Mouse (Mus musculus): ENCODE measurements around the gene Cped1. TPM values are rescaled to one million over a fixed set of nuclear protein-coding genes. Genes with fewer than 3 reads are reported as not detected.
A peak's percentile ranks its signal among the peaks of the same experiment; 100 is the strongest.

Gene Cped1
- total RNA-seq, 1 experiment from 2014 or later, result 1.8 TPM

DNA sequence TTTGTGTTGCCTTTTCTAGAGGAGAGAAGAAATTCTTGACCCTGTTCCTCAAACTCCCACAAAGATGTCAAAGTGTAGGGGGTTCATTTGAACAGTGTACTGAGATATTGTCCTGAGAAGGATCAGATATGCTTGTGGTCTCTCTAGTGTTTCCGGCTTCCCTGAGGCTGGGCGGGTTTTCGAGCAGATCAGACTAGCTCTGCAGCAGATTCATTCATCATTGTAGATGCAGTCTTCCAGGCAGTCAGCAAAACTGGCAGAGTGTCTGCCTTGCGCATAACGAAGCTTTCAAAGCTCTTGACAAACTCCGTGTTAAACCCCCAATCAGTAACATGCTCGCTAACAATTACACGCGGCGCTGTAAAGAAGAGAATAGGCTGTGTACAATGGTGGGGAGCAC is 194.6 kb downstream of the Cped1 start:
- peak; percentile 39 to 42; a peak in 2 of 4 replicates for ATAC-seq (replicated peaks in 1 of 2; ENCODE audit: insufficient read depth in 1 of 2, low FRiP score in 2 of 2, low TSS enrichment in 1 of 2, low read depth in 1 of 2, poor library complexity in 2 of 2, severe bottlenecking in 2 of 2)

DNA sequence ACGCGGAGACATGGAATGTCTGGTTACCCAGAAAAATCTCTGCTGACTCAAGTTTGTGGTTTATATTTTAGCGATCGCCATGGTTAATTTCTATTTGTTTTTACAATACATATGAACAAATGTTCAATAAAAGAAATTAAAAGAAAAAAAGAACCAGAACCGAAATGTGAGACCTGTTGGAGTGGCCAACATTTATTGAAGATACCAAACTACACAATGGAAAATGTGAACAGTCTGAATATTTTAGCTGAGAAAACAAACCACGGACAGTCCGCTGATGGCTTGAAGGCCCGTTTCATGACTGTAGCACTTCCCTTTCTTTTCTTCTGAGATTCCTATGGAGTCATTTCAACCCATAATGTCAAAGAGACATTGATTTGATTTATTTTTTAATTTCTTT is 201.3 kb downstream of the Cped1 start:
- ATAC-seq (replicated peaks in 1 of 2; ENCODE audit: insufficient read depth in 1 of 2, low FRiP score in 2 of 2, low TSS enrichment in 1 of 2, low read depth in 1 of 2, poor library complexity in 2 of 2, severe bottlenecking in 2 of 2), result no peak

DNA sequence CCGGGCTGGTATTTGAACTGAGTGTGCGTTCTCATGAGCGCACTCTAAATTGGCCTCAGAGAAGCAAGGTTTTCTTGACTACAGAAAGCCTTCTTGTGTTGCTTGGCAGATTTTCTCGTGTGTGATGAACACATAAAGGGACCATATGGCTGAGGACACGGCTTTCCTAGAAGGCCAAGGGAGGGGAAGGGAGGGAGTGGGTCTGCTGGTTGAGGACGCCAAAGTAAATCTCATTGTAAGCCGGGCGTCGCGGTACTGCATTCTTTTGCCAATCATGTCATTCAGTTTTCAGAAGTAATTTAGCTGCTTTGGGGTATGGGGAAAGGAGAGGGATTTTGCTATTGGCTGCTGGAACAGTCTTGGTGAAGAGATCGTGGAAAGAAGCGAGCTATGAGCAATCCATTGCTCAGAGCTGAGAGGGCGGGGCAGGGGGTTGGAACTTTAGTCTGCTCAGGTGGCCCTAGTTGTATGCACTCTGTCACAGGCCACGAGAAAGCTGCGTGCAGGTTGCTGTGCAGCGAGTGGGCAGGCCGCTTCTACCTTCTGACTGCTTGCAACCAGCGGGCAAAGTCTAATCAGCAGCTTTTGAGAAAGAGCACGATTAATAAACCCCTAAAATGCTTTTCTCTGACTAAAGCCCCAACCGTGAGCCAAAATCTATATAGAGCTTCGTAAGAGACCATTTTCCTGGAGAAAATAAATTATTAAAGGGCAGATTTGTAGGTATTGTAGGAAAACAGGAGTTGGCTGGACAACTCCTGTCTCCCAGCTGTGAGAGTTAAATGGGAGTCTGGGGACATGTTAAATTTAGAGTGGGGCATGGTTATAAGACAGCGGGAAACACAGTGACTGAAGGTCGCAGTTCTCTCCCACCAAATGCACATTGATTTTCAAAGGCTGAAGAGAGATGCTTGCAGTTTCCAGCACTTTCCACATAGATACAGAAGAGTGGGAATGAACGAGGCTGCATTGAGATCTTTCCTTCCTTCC is 203.9 kb downstream of the Cped1 start:
- no peak for ATAC-seq (replicated peaks in 1 of 2; ENCODE audit: insufficient read depth in 1 of 2, low FRiP score in 2 of 2, low TSS enrichment in 1 of 2, low read depth in 1 of 2, poor library complexity in 2 of 2, severe bottlenecking in 2 of 2)

DNA sequence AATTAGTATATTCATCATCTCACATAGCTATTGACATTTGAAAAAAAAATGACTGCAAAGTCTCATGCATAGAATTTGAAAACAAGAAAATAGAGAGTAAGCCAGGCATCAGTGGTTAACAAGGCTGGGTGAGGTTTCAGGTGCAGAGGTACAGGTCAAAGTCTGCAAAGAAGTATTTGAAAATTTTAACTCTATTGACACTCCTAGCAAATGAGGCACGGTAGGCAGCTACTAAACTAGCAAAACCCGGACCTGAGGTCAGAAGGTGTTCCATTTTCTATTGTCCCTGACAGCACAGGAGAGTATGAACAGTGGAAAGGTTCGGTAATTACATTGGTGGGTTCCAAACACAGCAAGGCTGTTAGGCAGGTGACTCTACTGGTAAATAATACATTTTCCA is 212.9 kb downstream of the Cped1 start:
- no peak for ATAC-seq (replicated peaks in 1 of 2; ENCODE audit: insufficient read depth in 1 of 2, low FRiP score in 2 of 2, low TSS enrichment in 1 of 2, low read depth in 1 of 2, poor library complexity in 2 of 2, severe bottlenecking in 2 of 2)

DNA sequence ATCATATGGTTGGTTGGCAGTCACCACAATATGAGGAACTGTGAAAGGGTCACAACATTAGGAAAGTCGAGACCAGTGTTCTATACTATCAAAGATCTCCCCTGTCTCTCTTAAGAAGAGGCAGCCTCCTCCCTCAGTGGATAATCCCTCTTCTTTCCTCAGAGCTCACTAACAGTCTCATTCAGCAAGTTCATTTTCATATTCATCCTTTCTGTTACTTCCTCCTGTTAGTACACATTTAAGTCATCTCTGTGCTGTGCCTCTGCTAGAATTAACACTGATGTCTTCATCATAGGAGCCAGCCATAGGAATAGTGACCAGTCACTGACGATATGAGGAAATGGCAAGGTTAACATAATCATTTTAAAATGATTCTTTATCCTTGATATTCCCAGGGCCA is 213.8 kb downstream of the Cped1 start:
- ATAC-seq (replicated peaks in 1 of 2; ENCODE audit: insufficient read depth in 1 of 2, low FRiP score in 2 of 2, low TSS enrichment in 1 of 2, low read depth in 1 of 2, poor library complexity in 2 of 2, severe bottlenecking in 2 of 2), result no peak

DNA sequence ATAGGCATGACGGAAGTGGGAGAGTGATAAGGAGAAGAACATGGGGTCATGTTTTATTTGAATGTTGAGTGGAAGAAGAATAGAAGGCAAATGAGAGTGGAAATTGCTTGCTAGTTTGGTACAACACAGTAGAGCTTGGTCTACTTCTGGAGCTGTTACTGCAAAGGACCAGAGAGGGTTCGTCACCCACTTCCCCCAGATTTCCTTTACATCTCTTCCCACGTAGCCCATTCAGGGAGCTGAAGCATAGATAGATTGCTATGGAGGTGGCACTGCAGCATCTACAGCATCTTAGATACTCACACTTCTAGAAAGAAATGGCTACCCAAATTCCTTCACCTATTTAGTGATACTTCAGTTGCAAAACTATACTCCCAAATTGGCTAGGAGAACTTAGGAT is 214.4 kb downstream of the Cped1 start:
- no peak for ATAC-seq (replicated peaks in 1 of 2; ENCODE audit: insufficient read depth in 1 of 2, low FRiP score in 2 of 2, low TSS enrichment in 1 of 2, low read depth in 1 of 2, poor library complexity in 2 of 2, severe bottlenecking in 2 of 2)

DNA sequence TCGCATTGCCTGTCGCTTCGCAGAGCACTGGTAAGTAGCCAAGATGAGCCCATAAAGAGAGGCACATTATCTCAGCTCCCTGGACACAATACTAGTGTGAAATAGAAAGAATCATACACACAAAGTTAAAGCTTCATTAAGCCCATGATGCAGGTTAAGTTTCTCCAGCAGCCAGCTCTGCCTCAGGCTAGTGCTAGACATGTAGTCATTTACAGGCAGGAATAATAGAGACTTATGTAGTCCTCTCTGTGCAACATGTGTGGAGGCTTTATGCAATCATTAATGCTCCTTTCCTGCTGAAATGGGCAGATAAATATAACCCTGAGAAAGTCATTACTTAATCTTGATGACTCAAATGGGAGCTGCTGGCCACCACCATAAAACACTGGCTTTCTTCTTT is 216.2 kb downstream of the Cped1 start:
- ATAC-seq (replicated peaks in 1 of 2; ENCODE audit: insufficient read depth in 1 of 2, low FRiP score in 2 of 2, low TSS enrichment in 1 of 2, low read depth in 1 of 2, poor library complexity in 2 of 2, severe bottlenecking in 2 of 2), result no peak

DNA sequence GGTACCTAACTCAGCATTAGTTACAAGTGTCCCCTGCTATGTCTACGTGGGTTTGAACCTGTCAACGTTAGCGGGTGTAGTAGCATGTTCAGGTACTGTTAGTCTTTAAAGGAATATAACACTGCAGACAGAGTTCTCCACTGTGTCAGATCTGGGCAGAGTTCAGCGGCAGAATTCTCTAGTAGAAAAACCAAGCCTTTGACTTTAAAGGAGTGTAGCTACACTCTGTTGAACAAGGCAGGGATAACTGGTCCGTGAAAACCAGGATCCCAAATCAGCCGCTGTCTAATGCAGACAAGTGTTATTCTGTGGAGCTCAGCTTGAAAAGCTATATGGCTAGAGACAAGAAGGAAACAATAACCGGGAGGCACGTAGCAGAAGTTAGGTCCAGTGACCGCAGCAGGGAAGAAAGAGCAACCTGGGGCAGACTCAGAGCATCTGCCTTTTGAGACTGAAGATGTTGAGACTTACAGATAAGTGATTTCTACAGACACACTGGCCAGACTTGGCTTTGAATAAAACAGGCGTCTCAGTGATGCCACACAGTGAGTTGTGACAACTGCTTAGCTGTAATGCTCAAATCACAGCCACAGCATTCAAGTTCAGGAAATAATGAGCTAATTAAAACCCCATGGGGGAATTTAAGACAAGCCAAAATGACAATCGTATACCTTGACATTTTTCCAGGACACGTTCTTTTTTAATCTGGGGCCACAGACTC is 219.5 kb downstream of the Cped1 start:
- ATAC-seq (replicated peaks in 1 of 2; ENCODE audit: insufficient read depth in 1 of 2, low FRiP score in 2 of 2, low TSS enrichment in 1 of 2, low read depth in 1 of 2, poor library complexity in 2 of 2, severe bottlenecking in 2 of 2), result no peak

DNA sequence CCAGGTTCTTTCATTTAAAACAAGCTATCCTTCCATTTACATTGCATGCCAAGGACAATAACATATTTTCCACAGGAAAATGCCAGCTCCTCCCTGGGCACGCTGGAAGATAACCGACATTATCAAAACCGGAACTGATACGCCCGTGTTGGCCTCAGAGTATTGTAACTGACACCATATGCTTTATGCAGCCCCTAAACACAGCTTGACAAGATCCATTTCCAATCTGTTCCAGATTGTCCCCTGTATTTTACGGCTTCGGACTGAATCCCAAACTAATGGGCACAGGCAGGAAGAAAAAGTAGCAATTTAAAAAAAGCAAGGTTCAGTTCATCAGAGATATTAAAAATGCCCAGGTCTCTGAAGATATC is 220.0 kb downstream of the Cped1 start:
- no peak for ATAC-seq (replicated peaks in 1 of 2; ENCODE audit: insufficient read depth in 1 of 2, low FRiP score in 2 of 2, low TSS enrichment in 1 of 2, low read depth in 1 of 2, poor library complexity in 2 of 2, severe bottlenecking in 2 of 2)

DNA sequence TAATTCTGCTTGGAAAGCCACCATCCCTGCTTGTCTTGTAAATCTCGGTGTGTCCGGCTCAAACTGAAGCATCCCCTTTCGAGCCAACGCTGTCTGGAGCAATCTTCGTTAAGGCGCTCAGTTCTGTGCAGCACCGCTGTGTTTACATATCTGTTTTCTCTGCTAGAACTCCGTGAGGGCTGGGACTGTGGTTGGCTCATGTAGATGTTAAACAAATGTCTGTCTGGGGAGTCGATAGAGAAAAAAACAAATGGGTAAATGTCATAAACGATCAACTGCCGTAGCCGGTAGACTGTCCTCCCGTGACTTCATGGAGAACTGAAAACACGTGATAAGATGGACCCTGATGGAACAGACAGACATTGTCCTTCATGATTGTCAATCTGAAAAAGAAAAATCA is 220.5 kb downstream of the Cped1 start:
- no peak for ATAC-seq (replicated peaks in 1 of 2; ENCODE audit: insufficient read depth in 1 of 2, low FRiP score in 2 of 2, low TSS enrichment in 1 of 2, low read depth in 1 of 2, poor library complexity in 2 of 2, severe bottlenecking in 2 of 2)

DNA sequence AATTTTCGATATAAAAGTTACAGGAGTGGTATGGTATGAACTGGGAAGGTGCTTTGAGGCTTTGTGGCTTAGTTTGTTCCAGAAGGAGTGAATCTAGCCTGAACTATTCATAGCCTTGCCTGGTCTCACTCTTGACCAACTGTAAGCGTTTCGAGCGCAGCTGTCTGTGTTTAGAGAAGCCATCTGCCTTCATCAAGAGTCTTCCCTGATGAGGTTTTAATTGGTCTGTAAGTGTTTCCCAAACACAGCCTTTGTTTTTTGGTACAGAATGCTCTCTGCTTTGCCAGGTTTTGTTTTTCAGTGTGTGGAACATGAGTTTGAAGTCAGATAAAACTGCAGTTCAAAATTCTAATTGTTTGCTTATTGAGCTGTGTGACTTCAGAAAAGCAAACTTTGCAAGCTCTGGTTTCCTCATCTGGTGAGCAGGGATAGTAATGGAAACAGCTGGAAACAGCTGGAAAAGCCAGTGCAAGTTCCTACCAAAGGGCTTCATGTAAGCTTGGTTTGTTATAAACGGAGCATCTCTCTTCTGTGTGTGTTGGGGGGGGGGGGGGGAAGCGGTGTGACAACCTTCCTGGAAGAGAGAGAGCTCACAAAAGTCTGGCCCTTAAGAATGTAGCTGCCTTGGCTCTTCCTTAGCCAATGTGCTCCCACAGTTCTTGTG is 221.0 kb downstream of the Cped1 start:
- ATAC-seq (replicated peaks in 1 of 2; ENCODE audit: insufficient read depth in 1 of 2, low FRiP score in 2 of 2, low TSS enrichment in 1 of 2, low read depth in 1 of 2, poor library complexity in 2 of 2, severe bottlenecking in 2 of 2), result no peak

DNA sequence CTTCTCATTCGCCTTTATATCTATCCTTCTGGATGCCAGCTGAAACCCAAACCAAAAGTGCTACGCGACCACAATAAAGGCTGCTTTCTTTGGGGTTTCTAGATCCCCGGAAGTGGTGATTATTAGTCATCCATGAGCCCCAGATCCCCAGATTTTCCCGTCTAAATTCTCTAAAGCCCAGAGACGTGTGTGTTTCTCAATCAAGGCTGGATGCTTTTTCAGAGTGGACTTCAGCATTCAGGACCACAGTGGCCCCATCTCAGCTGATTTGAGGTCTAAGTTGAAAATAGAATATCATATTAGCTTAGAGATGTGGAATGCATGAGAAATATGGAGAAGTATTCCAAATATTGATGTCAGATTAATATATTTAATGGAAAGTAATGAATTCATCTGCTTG is 226.4 kb downstream of the Cped1 start:
- no peak for ATAC-seq (replicated peaks in 1 of 2; ENCODE audit: insufficient read depth in 1 of 2, low FRiP score in 2 of 2, low TSS enrichment in 1 of 2, low read depth in 1 of 2, poor library complexity in 2 of 2, severe bottlenecking in 2 of 2)

DNA sequence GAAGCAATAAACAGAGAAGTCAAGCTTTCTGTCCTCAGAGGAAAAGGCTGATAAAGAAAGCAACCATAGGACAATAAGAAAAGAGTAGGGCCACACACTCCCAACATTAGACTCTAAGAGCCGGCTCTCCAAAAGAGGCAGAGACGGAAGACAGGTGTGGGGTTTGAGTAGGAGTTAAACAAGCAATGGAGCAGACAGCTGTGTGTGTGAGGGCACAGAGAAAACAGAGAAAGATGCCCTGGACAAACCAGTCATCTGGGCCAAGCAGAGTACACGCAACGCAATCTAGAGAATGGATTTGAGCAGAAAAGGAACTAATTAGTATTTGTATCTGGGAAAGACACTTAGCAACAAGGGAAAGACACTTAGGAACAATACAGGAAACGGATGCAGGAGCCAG is 227.5 kb downstream of the Cped1 start:
- no peak for ATAC-seq (replicated peaks in 1 of 2; ENCODE audit: insufficient read depth in 1 of 2, low FRiP score in 2 of 2, low TSS enrichment in 1 of 2, low read depth in 1 of 2, poor library complexity in 2 of 2, severe bottlenecking in 2 of 2)

DNA sequence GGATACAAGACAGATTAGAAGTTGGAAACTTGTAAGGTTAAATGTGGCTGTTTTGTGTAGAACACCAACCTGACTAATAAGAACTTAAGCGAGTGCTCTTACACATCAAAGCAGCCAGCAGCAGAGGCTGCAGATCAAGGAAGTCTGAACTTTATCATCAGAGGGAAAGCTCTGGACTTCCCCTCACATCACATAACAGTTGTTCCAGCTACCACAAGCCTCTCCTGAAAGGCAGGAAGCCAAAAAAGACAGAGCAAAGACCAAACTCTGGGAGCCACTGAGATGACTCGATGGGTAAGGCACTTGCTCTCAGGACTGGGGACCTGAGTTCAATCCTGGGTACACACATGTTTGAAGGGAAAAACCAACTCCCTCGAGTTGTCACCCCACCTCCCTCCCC is 228.1 kb downstream of the Cped1 start:
- ATAC-seq (replicated peaks in 1 of 2; ENCODE audit: insufficient read depth in 1 of 2, low FRiP score in 2 of 2, low TSS enrichment in 1 of 2, low read depth in 1 of 2, poor library complexity in 2 of 2, severe bottlenecking in 2 of 2), result peak; percentile 28 to 31; a peak in 3 of 4 replicates

DNA sequence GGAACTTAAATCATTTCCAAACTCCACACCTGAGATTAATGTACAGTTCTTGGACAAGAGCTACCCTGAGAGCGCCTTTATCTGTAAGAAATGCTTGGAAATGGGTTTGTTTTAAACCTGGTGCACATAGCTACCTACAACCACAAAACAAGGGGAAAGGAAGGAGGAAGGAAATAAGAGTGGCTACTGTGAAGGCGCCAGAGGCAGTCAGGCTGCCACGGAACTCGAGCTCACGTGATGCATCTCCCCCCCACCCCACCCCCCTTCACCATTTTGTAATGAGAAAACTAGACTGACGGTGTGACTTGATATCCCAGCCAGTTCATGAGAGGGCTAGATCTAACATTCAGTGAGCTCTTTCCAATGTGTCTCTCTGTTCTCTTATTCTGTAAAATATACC is 228.9 kb downstream of the Cped1 start:
- ATAC-seq (replicated peaks in 1 of 2; ENCODE audit: insufficient read depth in 1 of 2, low FRiP score in 2 of 2, low TSS enrichment in 1 of 2, low read depth in 1 of 2, poor library complexity in 2 of 2, severe bottlenecking in 2 of 2), result peak; percentile 44 to 75

DNA sequence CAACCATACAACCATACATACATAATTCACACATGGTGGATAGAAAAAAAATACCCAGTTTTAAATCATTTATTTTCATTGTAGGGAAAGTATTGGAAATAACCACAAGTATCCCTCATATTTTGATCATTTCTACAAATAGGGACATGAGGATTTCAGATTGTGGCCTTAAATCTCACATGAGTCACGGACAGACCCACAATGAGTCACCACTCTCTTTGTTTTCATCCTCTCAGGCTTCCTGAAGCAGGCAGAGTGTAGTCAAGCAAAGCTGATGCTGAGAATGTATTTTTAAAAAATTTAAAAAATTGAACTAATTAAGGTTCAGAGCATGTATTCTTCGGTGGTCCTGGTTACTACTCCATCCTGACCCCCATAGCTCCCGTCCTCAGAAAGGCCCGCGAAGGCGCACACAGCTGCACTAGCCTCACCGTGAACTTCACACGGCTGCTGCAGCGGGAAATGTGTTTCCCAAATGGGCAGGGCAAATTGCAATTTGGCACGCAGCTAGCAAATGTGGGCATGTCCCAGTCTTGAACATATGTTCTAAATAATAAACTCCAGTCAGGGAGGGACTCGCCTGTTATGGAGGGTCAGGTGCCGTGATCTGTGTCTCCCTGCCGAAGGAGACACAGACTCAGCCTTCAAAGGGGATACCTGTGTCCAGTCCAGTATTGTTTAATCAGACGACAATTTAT is 230.7 kb downstream of the Cped1 start:
- no peak for ATAC-seq (replicated peaks in 1 of 2; ENCODE audit: insufficient read depth in 1 of 2, low FRiP score in 2 of 2, low TSS enrichment in 1 of 2, low read depth in 1 of 2, poor library complexity in 2 of 2, severe bottlenecking in 2 of 2)

DNA sequence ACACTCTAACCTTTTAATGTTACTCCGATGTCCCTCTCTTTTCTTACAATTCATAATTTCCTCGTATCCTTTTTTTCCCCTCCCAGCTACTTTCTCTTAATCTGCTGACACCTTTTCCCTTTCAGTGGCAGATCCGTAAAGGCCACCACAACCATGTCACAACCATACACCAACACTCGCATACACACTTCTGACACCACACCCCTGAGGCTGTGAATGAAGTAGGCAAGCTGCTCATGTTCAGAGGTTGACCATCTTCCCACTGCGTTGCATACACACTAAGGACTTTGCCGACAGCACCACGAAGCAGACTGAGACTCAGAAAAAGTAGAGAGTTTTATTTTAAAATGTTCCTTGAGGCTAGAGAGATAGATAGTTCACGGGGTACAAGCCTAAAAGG is 235.4 kb downstream of the Cped1 start:
- no peak for ATAC-seq (replicated peaks in 1 of 2; ENCODE audit: insufficient read depth in 1 of 2, low FRiP score in 2 of 2, low TSS enrichment in 1 of 2, low read depth in 1 of 2, poor library complexity in 2 of 2, severe bottlenecking in 2 of 2)

DNA sequence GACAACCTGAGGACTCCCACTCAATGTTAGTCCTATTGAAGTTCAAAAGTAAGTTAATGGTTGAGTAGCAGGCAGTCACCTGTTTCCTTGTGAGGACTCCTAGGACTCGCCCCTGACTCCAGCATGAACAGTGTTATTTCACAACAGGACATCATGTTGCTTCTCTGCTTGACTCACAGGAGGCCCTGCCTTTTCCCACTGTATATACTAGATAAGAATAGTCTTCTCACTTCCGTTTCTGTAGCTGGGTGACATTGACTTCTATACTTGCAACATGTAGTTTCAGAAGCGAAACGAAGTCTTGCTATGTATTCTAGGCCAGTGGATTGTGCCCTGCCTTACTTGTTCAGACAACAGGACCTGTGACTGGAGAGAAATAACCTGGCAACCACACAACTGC is 236.4 kb downstream of the Cped1 start:
- no peak for ATAC-seq (replicated peaks in 1 of 2; ENCODE audit: insufficient read depth in 1 of 2, low FRiP score in 2 of 2, low TSS enrichment in 1 of 2, low read depth in 1 of 2, poor library complexity in 2 of 2, severe bottlenecking in 2 of 2)

Measured in hematopoietic stem cell, adult 5-6 weeks (primary cell).